Mouse (Mus musculus) left cerebral cortex, adult 8-10 months (tissue): ENCODE data around the gene Bcat2. TPM values are rescaled to one million over a fixed set of nuclear protein-coding genes. Genes with fewer than 3 reads are reported as not detected.
A peak's percentile ranks its signal among the peaks of the same experiment; 100 is the strongest.

Experiments
- DNase-seq, 2 experiments: peaks; one replicate each; pipeline ENCODE4 v3.0.0; 2022; ENCODE audit warnings: low spot score in 2 of 2
- total RNA-seq, 4 experiments: library from RNA; stranded (reverse); gene quantifications; 2 replicates each; pipeline ENCODE4 v1.2.4; 2022

Gene Bcat2
- total RNA-seq, 4 experiments from 2014 or later, result 19.3 to 21.1 (median 19.9) TPM

- DNase-seq, result no peak
These were observed 51.5 kb downstream of the Bcat2 start, which contains the start of gene Izumo1 for GRCm38 (mm10) chr7:45621443-45621842. TSS of gene Izumo1 (plus strand) at chr7:45621811.

GRCm38 (mm10) chr7:45623507-45623906 is 53.6 kb downstream of the Bcat2 start:
- DNase-seq, result no peak

GRCm38 (mm10) chr7:45624718-45625117 is 54.8 kb downstream of the Bcat2 start:
- DNase-seq, result no peak

GRCm38 (mm10) chr7:45625481-45625880 is 55.5 kb downstream of the Bcat2 start:
- DNase-seq, result no peak

- DNase-seq, result no peak
These were observed 56.7 kb downstream of the Bcat2 start for GRCm38 (mm10) chr7:45626571-45627076.

GRCm38 (mm10) chr7:45627261-45627660 is 57.3 kb downstream of the Bcat2 start, which contains the start of gene Rasip1:
TSS of gene Rasip1 (plus strand) at chr7:45627488.
- no peak for DNase-seq

- peak; percentile 55 to 77 for DNase-seq
These were observed 58.7 kb downstream of the Bcat2 start for GRCm38 (mm10) chr7:45628364-45629294.

GRCm38 (mm10) chr7:45630064-45630907 is 60.3 kb downstream of the Bcat2 start:
- DNase-seq, result no peak

- no peak for DNase-seq
These were observed 62.5 kb downstream of the Bcat2 start for GRCm38 (mm10) chr7:45632499-45632898.

GRCm38 (mm10) chr7:45634946-45635681 is 65.2 kb downstream of the Bcat2 start:
- no peak for DNase-seq

GRCm38 (mm10) chr7:45635711-45636688 is 66.0 kb downstream of the Bcat2 start:
- no peak for DNase-seq

- DNase-seq, result no peak
These were observed 67.8 kb downstream of the Bcat2 start for GRCm38 (mm10) chr7:45637710-45638109.

- peak; percentile 78 to 98 for DNase-seq
These were observed 68.9 kb downstream of the Bcat2 start for GRCm38 (mm10) chr7:45638623-45639401.

Other genes starting within 250 kb of the Bcat2 start
- 10 to 100 TPM; 23.9 to 27.8 (median 25.1) TPM for gene Trpm4, start 236.4 kb upstream of the Bcat2 start, total RNA-seq
- gene Hrc, start 234.9 kb upstream of the Bcat2 start, total RNA-seq, result 1 to 10 TPM in 1 of 4 experiments, under 1 TPM in 3; 0.26 to 1.1 (median 0.78) TPM
- gene Ppfia3, start 203.1 kb upstream of the Bcat2 start, total RNA-seq, result 100 to 1,000 TPM; 137 to 162 (median 150) TPM
- 100 to 1,000 TPM; 139 to 172 (median 159) TPM for gene Lin7b, start 199.6 kb upstream of the Bcat2 start, total RNA-seq
- 100 to 1,000 TPM; 295 to 398 (median 356) TPM for gene Snrnp70, start 174.4 kb upstream of the Bcat2 start, total RNA-seq
- under 1 TPM in 1 of 4 experiments, not detected in 3; 0.14 TPM for gene Kcna7, start 164.5 kb upstream of the Bcat2 start, total RNA-seq
- gene Ntf5, start 156.5 kb upstream of the Bcat2 start, total RNA-seq, result under 1 TPM in 2 of 4 experiments, not detected in 2; 0.36 to 0.39 TPM
- not detected for gene Lhb, start 149.3 kb upstream of the Bcat2 start, total RNA-seq
- 10 to 100 TPM; 14.7 to 16.4 (median 15.1) TPM for gene Gys1, start 135.3 kb upstream of the Bcat2 start, total RNA-seq
- gene Ruvbl2, start 132.1 kb upstream of the Bcat2 start, total RNA-seq, result 10 to 100 TPM; 30.0 to 37.5 (median 32.0) TPM
- gene Ftl1, start 110.3 kb upstream of the Bcat2 start, total RNA-seq, result 100 to 1,000 TPM; 206 to 283 (median 229) TPM
- gene Bax, start 103.3 kb upstream of the Bcat2 start, total RNA-seq, result 10 to 100 TPM; 57.8 to 78.7 (median 67.0) TPM
- not detected for gene Tulp2, start 88.3 kb upstream of the Bcat2 start, total RNA-seq
- gene Gm45808, start 83.3 kb upstream of the Bcat2 start, total RNA-seq, result 1 to 10 TPM in 3 of 4 experiments, not detected in 1; 1.9 to 3.2 (median 2.9) TPM
- 1 to 10 TPM; 5.9 to 7.0 (median 6.3) TPM for gene Dhdh, start 81.3 kb upstream of the Bcat2 start, total RNA-seq
- 100 to 1,000 TPM in 3 of 4 experiments, 10 to 100 TPM in 1; 97.8 to 121 (median 110) TPM for gene Nucb1, start 59.7 kb upstream of the Bcat2 start, total RNA-seq
- 10 to 100 TPM; 16.0 to 27.0 (median 22.4) TPM for gene Ppp1r15a, start 43.9 kb upstream of the Bcat2 start, total RNA-seq
- 1 to 10 TPM; 3.0 to 5.1 (median 4.0) TPM for gene Plekha4, start 43.8 kb upstream of the Bcat2 start, total RNA-seq
- gene Hsd17b14, start 15.3 kb upstream of the Bcat2 start, total RNA-seq, result 1 to 10 TPM in 2 of 4 experiments, under 1 TPM in 1, not detected in 1; 0.72 to 2.6 (median 1.2) TPM
- gene Fgf21, start 45.3 kb downstream of the Bcat2 start, total RNA-seq, result not detected
- under 1 TPM in 1 of 4 experiments, not detected in 3; 0.21 TPM for gene Fut1, start 47.1 kb downstream of the Bcat2 start, total RNA-seq
- gene Izumo1, start 51.7 kb downstream of the Bcat2 start, total RNA-seq, result not detected
- 1 to 10 TPM; 5.9 to 7.6 (median 6.6) TPM for gene Rasip1, start 57.3 kb downstream of the Bcat2 start, total RNA-seq
- 1 to 10 TPM; 3.5 to 6.0 (median 5.6) TPM for gene Mamstr, start 69.8 kb downstream of the Bcat2 start, total RNA-seq
- gene Fut2, start 96.2 kb downstream of the Bcat2 start, total RNA-seq, result under 1 TPM in 1 of 4 experiments, not detected in 3; 0.59 TPM
- 1 to 10 TPM; 7.6 to 8.7 (median 8.2) TPM for gene Ntn5, start 113.9 kb downstream of the Bcat2 start, total RNA-seq
- gene Sec1, start 124.2 kb downstream of the Bcat2 start, total RNA-seq, result 1 to 10 TPM in 1 of 4 experiments, under 1 TPM in 3; 0.63 to 1.1 (median 0.87) TPM
- 100 to 1,000 TPM; 230 to 247 (median 241) TPM for gene Car11, start 129.7 kb downstream of the Bcat2 start, total RNA-seq
- gene Dbp, start 134.9 kb downstream of the Bcat2 start, total RNA-seq, result 100 to 1,000 TPM; 164 to 236 (median 186) TPM
- gene Rpl18, start 145.3 kb downstream of the Bcat2 start, total RNA-seq, result 100 to 1,000 TPM; 340 to 384 (median 357) TPM
- gene Sphk2, start 147.8 kb downstream of the Bcat2 start, total RNA-seq, result 10 to 100 TPM; 24.9 to 27.4 (median 25.3) TPM
- gene Fam83e, start 151.1 kb downstream of the Bcat2 start, total RNA-seq, result under 1 TPM in 1 of 4 experiments, not detected in 3; 0.14 TPM
- gene Spaca4, start 155.7 kb downstream of the Bcat2 start, total RNA-seq, result not detected
- gene Lmtk3, start 213.6 kb downstream of the Bcat2 start, total RNA-seq, result 100 to 1,000 TPM; 219 to 241 (median 237) TPM
- gene Sult2b1, start 214.5 kb downstream of the Bcat2 start, total RNA-seq, result 10 to 100 TPM; 12.9 to 15.9 (median 14.9) TPM
- gene Cyth2, start 244.4 kb downstream of the Bcat2 start, total RNA-seq, result 100 to 1,000 TPM; 184 to 196 (median 188) TPM